Comparison of ENCODE assay signal across 10 mouse cellular contexts in genomic region chr6:32464637-32465036, GRCm38 (mm10).
DNase-seq lines count a peak whose midpoint lies in the region; ATAC-seq lines count a peak whose summit lies in the region.
"Had no signal": no experiment of that assay in that cellular context is flagged by ENCODE, and none has a peak within 500 bp of the region (broad histone marks: within the 10 kb centered on the region; RNA-seq: fewer than 3 reads in every experiment).

No protein-coding gene starts in this region.

- H3K36me3 ChIP-seq in heart, embryonic 14.5 days (ENCODE audit: control insufficient read depth, insufficient read depth, low read length) = no peaks in the 10 kb centered on the region
- H3K36me3 ChIP-seq in midbrain, embryonic 13.5 days = no peaks in the 10 kb centered on the region
- H3K36me3 ChIP-seq: forebrain, embryonic 12.5 days had no signal

- WGBS in heart, embryonic 14.5 days = 15% methylated on average over 8 of the region's 8 CpGs
- 43% methylated on average over 8 of the region's 8 CpGs for WGBS in midbrain, embryonic 13.5 days

- peak overlapping the region; percentile 61 to 71; a peak in 3 of 4 replicates for H3K27ac ChIP-seq in heart, embryonic 14.5 days (replicated peaks in 1 of 2; ENCODE audit: control insufficient read depth in 1 of 2, insufficient read depth in 1 of 2, low read depth in 2 of 2, low read length in 2 of 2)
- no peak overlapping the region for H3K27ac ChIP-seq in midbrain, embryonic 13.5 days
- H3K27ac ChIP-seq: forebrain, embryonic 12.5 days; kidney, postnatal 0 days had no signal

- peak overlapping the region; percentile 46 for H3K9ac ChIP-seq in heart, embryonic 14.5 days (ENCODE audit: low read length)
- H3K9ac ChIP-seq in midbrain, embryonic 13.5 days (replicated peaks) = no peak overlapping the region
- H3K9ac ChIP-seq: forebrain, embryonic 12.5 days had no signal

- no peak overlapping the region for H3K4me3 ChIP-seq in heart, embryonic 14.5 days (ENCODE audit: control insufficient read depth in 1 of 2, insufficient read depth in 1 of 2, low read depth in 1 of 2, low read length in 2 of 2)
- H3K4me3 ChIP-seq in midbrain, embryonic 13.5 days (replicated peaks) = no peak overlapping the region
- H3K4me3 ChIP-seq: forebrain, embryonic 12.5 days had no signal

- no peak for ATAC-seq in heart, embryonic 14.5 days (ENCODE audit: insufficient number of reproducible peaks, insufficient read depth, low FRiP score, low read depth)
- ATAC-seq in common myeloid progenitor, adult 5-6 weeks (replicated peaks; ENCODE audit: low read depth, poor library complexity, severe bottlenecking) = peak; percentile 36; the same call in 1 of the 2 replicates
- ATAC-seq in midbrain, embryonic 13.5 days = peak; percentile 62; the same call in 1 of the 2 replicates

- H3K27me3 ChIP-seq in heart, embryonic 14.5 days (ENCODE audit: control insufficient read depth, insufficient read depth, low read length) = no peaks in the 10 kb centered on the region
- H3K27me3 ChIP-seq in midbrain, embryonic 13.5 days = no peaks in the 10 kb centered on the region
- H3K27me3 ChIP-seq: forebrain, embryonic 12.5 days had no signal

- H3K4me2 ChIP-seq in heart, embryonic 14.5 days (ENCODE audit: low read length) = peak overlapping the region; percentile 35
- H3K4me2 ChIP-seq in midbrain, embryonic 13.5 days (replicated peaks) = no peak overlapping the region
- H3K4me2 ChIP-seq: forebrain, embryonic 12.5 days had no signal

- peaks cover 19 to 29% of the 10 kb centered on the region in 2 experiments for H3K4me1 ChIP-seq in heart, embryonic 14.5 days (ENCODE audit: control insufficient read depth in 2 of 2, insufficient read depth in 2 of 2, low read length in 2 of 2)
- H3K4me1 ChIP-seq in midbrain, embryonic 13.5 days (replicated peaks) = peaks cover 28% of the 10 kb centered on the region

- no peaks in the 10 kb centered on the region for H3K9me3 ChIP-seq in heart, embryonic 14.5 days (ENCODE audit: control insufficient read depth, low read length)
- no peaks in the 10 kb centered on the region for H3K9me3 ChIP-seq in midbrain, embryonic 13.5 days
- H3K9me3 ChIP-seq: forebrain, embryonic 12.5 days had no signal

- no peak for DNase-seq in heart, adult 18-20 months
- DNase-seq in MN1 (ENCODE audit: low spot score) = peak; percentile 31
- no peak for DNase-seq in layer of hippocampus, postnatal 14 days (ENCODE audit: low spot score in 2 of 2)
- DNase-seq in cerebellum, adult 11-12 months = no peak
- DNase-seq: thymus, adult 18-20 months had no signal
